Mouse (Mus musculus): ENCODE data around the gene Tas2r110.

- no peak for TF ChIP-seq CTCF (IDR thresholded peaks at IDR 0.05; ENCODE audit: low read depth, low read length)
- no peak for TF ChIP-seq POLR2A (IDR thresholded peaks at IDR 0.05; ENCODE audit: extremely low read depth, insufficient read depth, low read length)
Measured at GRCm38 (mm10) chr6:132909351-132909750, 41.5 kb downstream of the Tas2r110 start, which contains the start of gene Tas2r125.
